Mouse (Mus musculus) lung, embryonic 15.5 days (tissue): ENCODE measurements at regions not wholly inside any gene's neighbourhood (a gene's known extent, or its start where the extent isn't known, plus 50 kb on each side); places are given as distances from the start of the nearest gene placed in this dataset.

ENCODE experiments used
- ATAC-seq: fragments of 200-750 bp; cut with Nextera tagmentation; 2 replicates; pipeline ENCODE4 v1.8.0; 2017; ENCODE audit warnings: moderate number of reproducible peaks, borderline replicate concordance; ENCODE audit not compliant: low FRiP score, low TSS enrichment; ENCODE audit errors: extremely low read depth
- H3K27ac ChIP-seq: fragments of 300-500 bp; sonication (generic); 2 replicates; pipeline ENCODE4 v1.5.1; 2015; ENCODE audit warnings: moderate library complexity, mild to moderate bottlenecking, inconsistent platforms
- H3K27me3 ChIP-seq: fragments of 300-500 bp; sonication (generic); 2 replicates; pipeline ENCODE4 v1.6.1; 2015; ENCODE audit warnings: inconsistent platforms
- H3K36me3 ChIP-seq: fragments of 300-500 bp; sonication (generic); 2 replicates; pipeline ENCODE4 v1.6.1; 2015; ENCODE audit warnings: inconsistent platforms
- H3K4me1 ChIP-seq: fragments of 300-500 bp; sonication (generic); 2 replicates; pipeline ENCODE4 v1.6.1; 2015; ENCODE audit warnings: inconsistent platforms
- H3K4me2 ChIP-seq: fragments of 300-500 bp; sonication (generic); 2 replicates; pipeline ENCODE4 v1.6.1; 2015; ENCODE audit warnings: inconsistent platforms, mild to moderate bottlenecking, moderate library complexity
- H3K4me3 ChIP-seq: fragments of 300-500 bp; sonication (generic); 2 replicates; pipeline ENCODE4 v1.5.1; 2015; ENCODE audit warnings: mild to moderate bottlenecking, inconsistent platforms
- H3K9ac ChIP-seq: fragments of 300-500 bp; sonication (generic); 2 replicates; pipeline ENCODE4 v1.6.1; 2015; ENCODE audit warnings: inconsistent platforms
- H3K9me3 ChIP-seq: fragments of 300-500 bp; sonication (generic); 2 replicates; pipeline ENCODE4 v1.6.1; 2016; ENCODE audit warnings: inconsistent platforms
- WGBS: fragments of 180-500 bp; shearing (Covaris S2); methylation state at CpG from one replicate; pipeline ENCODE4 v1.1.7; 2015; 5-methylcytosine and 5-hydroxymethylcytosine counted together

GRCm38 (mm10) chr17:45859441-45859840 is 125.8 kb upstream of the 1600014C23Rik start:
- H3K9me3 ChIP-seq: no peaks in the 10 kb centered on the region
- H3K4me1 ChIP-seq: peaks cover 10% of the 10 kb centered on the region
- no peak overlapping the region for H3K4me2 ChIP-seq
- ATAC-seq: no peak
- no peak overlapping the region for H3K27ac ChIP-seq
- no peak overlapping the region for H3K4me3 ChIP-seq
- 63% methylated on average over 5 of the region's 5 CpGs for WGBS
- no peak overlapping the region for H3K9ac ChIP-seq
- H3K36me3 ChIP-seq: no peaks in the 10 kb centered on the region
- peaks cover 4% of the 10 kb centered on the region; the same call in 1 of the 2 replicates for H3K27me3 ChIP-seq

DNA sequence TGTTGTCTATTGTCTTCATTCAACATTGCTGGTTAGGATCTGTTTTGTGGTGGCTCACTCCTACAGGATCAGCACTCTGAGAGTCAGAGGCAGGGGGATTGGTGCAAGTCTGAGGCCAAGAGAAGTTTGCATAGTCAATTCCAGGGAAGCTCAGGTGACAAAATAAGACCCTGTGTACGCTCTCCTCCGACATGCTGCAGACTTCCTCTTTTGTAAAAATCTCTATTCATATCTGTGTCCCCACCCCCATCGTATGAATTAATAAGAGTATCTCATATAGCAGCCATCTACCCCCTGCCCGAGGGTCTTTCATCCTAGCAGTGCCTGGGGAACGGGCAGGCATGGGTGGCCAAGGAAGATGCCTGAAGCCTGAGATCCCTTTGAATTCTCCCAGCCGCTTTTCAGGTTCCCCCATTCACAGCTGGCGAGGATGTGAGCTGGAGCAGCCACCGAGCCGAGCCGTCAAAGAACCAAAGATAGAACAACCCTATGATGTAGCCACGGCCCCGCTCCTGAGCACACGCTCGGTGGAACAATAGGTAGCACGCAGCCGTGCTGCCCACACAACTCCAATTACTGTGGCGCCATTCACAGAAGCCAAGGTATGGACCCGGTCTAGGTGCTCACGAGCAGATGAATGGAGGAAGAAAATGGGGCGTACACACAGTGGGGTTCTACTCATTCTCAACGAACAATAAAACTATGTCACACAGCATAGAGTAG is 120.4 kb upstream of the 1600014C23Rik start:
- no peaks in the 10 kb centered on the region for H3K36me3 ChIP-seq
- no peaks in the 10 kb centered on the region for H3K9me3 ChIP-seq
- H3K9ac ChIP-seq: no peak overlapping the region
- H3K27me3 ChIP-seq: no peaks in the 10 kb centered on the region
- WGBS: 79% methylated on average over 21 of the region's 21 CpGs
- H3K4me3 ChIP-seq: no peak overlapping the region
- no peak overlapping the region for H3K4me2 ChIP-seq
- H3K4me1 ChIP-seq: no peaks in the 10 kb centered on the region
- no peak overlapping the region for H3K27ac ChIP-seq
- no peak for ATAC-seq

- no peak overlapping the region for H3K9ac ChIP-seq
- no peaks in the 10 kb centered on the region; the same call in 1 of the 2 replicates for H3K4me1 ChIP-seq
- no peaks in the 10 kb centered on the region for H3K36me3 ChIP-seq
- H3K27ac ChIP-seq: no peak overlapping the region
- no peaks in the 10 kb centered on the region for H3K9me3 ChIP-seq
- no peaks in the 10 kb centered on the region for H3K27me3 ChIP-seq
- H3K4me2 ChIP-seq: no peak overlapping the region
- 40% methylated on average over 5 of the region's 5 CpGs for WGBS
- no peak overlapping the region for H3K4me3 ChIP-seq
- ATAC-seq: no peak
Measured at GRCm38 (mm10) chr17:45852402-45852801, 118.8 kb upstream of the 1600014C23Rik start.

DNA sequence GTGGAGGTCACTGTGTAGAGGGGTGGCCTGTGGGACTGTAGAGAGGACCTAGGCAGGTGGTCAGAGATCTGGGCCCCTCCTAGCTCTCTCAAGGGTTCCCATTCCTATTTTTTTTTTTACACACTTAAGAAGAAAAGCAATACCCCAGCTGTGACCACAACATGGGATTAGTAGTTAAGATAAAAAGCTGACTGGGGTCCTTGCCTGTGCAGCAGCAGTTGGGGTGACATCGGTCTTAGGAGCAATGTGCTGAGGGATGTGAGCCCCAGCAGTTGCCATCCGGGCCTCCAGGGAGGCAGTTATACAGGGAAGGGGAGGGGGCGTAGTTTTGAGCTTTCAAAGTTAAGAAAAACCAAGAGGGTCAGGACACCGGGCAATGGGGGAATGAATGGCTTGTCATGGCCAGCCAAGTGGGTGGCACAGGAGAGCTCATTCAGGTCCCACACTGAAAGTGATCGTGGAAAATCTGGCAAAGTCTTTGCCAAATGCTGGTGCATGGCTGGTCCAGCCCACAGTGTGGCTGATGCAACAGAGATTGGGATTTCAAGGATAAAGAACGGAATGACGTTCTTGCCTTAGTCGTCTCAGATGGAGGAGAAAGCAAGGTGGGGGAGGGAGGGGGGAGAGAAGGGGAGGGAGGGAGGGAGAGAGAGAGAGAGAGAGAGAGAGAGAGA is 118.2 kb upstream of the 1600014C23Rik start:
- Histone ChIP-seq H3K4me1 (no peaks in the 10 kb centered on the region; the same call in 1 of the 2 replicates), H3K4me3 (no peak overlapping the region), H3K36me3 (no peaks in the 10 kb centered on the region), H3K9me3 (no peaks in the 10 kb centered on the region), H3K9ac (no peak overlapping the region), H3K4me2 (no peak overlapping the region), H3K27me3 (no peaks in the 10 kb centered on the region), H3K27ac (no peak overlapping the region)
- no peak for ATAC-seq
- WGBS: 51% methylated on average over 8 of the region's 8 CpGs

- no peaks in the 10 kb centered on the region; the same call in 1 of the 2 replicates for H3K4me1 ChIP-seq
- H3K9me3 ChIP-seq: no peaks in the 10 kb centered on the region
- ATAC-seq: no peak
- no peaks in the 10 kb centered on the region for H3K36me3 ChIP-seq
- H3K4me3 ChIP-seq: no peak overlapping the region
- no peaks in the 10 kb centered on the region for H3K27me3 ChIP-seq
- no peak overlapping the region for H3K9ac ChIP-seq
- 71% methylated on average over 6 of the region's 6 CpGs for WGBS
- H3K4me2 ChIP-seq: no peak overlapping the region
- no peak overlapping the region for H3K27ac ChIP-seq
Measured at GRCm38 (mm10) chr17:45850976-45851375, 117.3 kb upstream of the 1600014C23Rik start.

DNA sequence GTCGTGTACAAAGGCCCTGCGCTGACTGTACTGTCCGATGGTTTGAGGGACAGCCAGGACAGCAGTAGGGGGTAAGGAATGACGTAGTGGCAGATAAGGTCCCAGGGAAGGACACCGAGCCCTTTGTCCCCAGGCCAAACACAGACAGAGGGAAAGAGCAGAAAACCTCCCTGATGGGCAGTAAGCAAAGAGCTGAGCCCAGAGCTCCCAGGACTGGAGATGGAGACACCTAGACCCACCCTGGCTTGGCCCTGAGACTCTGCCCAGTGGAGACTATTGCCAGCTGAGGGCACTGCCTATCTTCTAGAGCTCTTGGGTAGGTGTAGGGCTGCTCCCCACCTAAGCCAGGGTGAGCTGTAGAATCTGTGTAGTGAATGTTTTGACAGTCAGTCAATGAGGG is 116.5 kb upstream of the 1600014C23Rik start:
- no peak overlapping the region for H3K4me2 ChIP-seq
- no peak overlapping the region for H3K4me3 ChIP-seq
- no peaks in the 10 kb centered on the region; the same call in 1 of the 2 replicates for H3K4me1 ChIP-seq
- no peaks in the 10 kb centered on the region for H3K36me3 ChIP-seq
- no peak overlapping the region for H3K27ac ChIP-seq
- no peak for ATAC-seq
- no peak overlapping the region for H3K9ac ChIP-seq
- 62% methylated on average over 5 of the region's 5 CpGs for WGBS
- no peaks in the 10 kb centered on the region for H3K27me3 ChIP-seq
- no peaks in the 10 kb centered on the region for H3K9me3 ChIP-seq

DNA sequence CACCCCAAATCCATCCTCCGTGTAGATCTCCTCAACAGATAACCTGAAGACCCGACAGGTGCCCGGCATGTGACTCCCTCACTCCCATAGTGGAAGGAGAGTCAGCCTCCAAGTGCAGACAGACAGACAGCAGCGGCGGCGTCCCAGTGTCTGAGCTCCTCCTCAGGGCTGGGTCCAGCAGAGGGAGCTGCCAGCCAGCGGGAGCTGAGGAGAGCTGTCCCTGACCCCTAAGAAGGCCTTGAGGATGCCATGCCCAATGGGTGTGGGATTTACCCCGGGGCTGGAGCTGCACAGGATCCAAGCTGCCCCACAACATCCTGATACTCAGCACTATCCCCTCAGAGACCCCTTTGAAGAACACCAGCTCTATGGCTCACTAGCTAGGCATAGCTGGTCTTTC is 115.0 kb upstream of the 1600014C23Rik start:
- Histone ChIP-seq H3K4me1 (no peaks in the 10 kb centered on the region; the same call in 1 of the 2 replicates), H3K9me3 (no peaks in the 10 kb centered on the region), H3K4me3 (no peak overlapping the region), H3K27me3 (no peaks in the 10 kb centered on the region), H3K9ac (no peak overlapping the region), H3K36me3 (no peaks in the 10 kb centered on the region), H3K27ac (no peak overlapping the region), H3K4me2 (no peak overlapping the region)
- no peak for ATAC-seq
- WGBS: 24% methylated on average over 8 of the region's 8 CpGs

DNA sequence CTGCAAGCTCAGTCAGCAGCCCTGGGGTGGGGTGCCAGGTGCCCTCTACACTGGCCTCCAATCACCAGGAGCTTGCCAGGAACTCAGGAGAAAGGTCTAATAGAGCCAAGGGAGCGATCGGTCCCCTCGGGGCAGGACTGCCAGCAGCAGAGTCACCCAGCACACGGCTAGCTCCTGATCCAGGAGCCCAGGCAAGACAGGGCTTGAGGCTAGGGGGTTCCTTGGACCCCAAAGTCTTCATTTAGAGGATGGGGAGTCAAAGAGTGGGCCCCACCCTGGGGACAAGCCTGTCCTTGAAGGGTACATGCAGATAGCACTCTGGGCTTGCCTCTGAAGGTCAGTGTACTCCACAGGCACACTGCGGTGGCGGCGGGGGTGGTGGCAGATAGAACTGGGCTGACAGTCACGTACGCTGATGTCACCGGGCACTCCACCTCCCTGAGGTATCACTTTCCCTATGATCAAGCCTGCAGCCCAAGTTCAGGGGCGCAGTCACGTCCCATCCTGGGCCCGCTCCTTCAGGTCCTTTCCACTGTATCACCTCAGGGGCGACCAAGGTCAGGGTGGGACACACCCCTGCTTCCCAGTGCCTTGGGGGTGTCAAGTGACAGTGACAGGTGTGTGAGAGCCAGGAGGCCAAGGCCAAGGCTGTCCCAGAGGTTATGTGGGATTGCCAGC is 114.2 kb upstream of the 1600014C23Rik start:
- Histone ChIP-seq H3K4me2 (no peak overlapping the region), H3K9ac (no peak overlapping the region), H3K27me3 (no peaks in the 10 kb centered on the region), H3K4me3 (no peak overlapping the region), H3K9me3 (no peaks in the 10 kb centered on the region), H3K4me1 (no peaks in the 10 kb centered on the region; the same call in 1 of the 2 replicates), H3K27ac (no peak overlapping the region), H3K36me3 (no peaks in the 10 kb centered on the region)
- ATAC-seq: 0 out of 2 replicates have a peak, but pooled peaks have one; percentile 40
- 83% methylated on average over 14 of the region's 14 CpGs for WGBS

DNA sequence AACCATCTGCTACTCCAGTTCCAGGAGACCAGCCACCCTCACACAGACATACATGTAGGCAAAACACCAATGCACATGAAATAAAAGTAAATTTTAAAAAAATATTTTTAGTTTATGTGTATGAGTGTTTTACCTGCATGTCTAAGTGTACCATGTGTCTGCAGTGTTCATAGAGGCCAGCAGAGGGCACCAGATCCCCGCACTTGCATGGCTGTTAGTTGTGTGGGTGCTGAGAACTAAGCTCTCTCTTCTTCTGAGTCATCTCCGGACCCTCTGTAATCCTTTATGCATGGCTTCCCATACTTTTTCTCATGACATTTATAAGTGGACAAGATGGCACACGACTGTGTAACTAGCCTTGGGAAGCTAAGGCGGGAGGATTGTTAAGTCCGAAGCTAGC is 112.2 kb upstream of the 1600014C23Rik start:
- ATAC-seq: no peak
- H3K9ac ChIP-seq: no peak overlapping the region
- H3K4me1 ChIP-seq: no peaks in the 10 kb centered on the region; the same call in 1 of the 2 replicates
- H3K4me3 ChIP-seq: no peak overlapping the region
- WGBS: 84% methylated on average over 5 of the region's 5 CpGs
- H3K27me3 ChIP-seq: no peaks in the 10 kb centered on the region
- H3K9me3 ChIP-seq: no peaks in the 10 kb centered on the region
- no peaks in the 10 kb centered on the region for H3K36me3 ChIP-seq
- no peak overlapping the region for H3K4me2 ChIP-seq
- no peak overlapping the region for H3K27ac ChIP-seq

DNA sequence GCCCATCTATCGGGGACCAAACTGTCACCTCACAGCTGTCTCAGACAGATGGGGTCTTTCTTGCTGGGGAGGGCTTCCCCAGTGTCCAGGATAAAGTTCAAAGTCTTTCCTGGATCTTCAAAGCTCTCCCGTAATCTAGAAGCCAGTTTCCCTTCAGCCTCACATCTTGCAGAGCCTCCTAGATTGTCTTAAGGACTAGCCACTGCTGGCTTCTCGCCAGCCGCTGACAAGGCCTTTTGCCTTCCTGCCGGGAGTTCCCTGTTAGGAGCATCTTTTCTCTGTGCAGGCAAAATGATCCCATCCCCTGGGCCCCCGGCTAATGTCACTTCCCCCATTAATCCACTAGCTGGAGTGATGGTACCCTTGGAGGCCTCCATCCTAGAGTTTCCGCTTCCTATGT is 103.1 kb upstream of the 1600014C23Rik start:
- no peak for ATAC-seq
- Histone ChIP-seq H3K27me3 (no peaks in the 10 kb centered on the region; the same call in 1 of the 2 replicates), H3K4me1 (peaks cover 15% of the 10 kb centered on the region), H3K9me3 (no peaks in the 10 kb centered on the region), H3K27ac (no peak overlapping the region), H3K4me2 (no peak overlapping the region), H3K4me3 (no peak overlapping the region), H3K36me3 (no peaks in the 10 kb centered on the region), H3K9ac (no peak overlapping the region)
- 32% methylated on average over 7 of the region's 7 CpGs for WGBS

DNA sequence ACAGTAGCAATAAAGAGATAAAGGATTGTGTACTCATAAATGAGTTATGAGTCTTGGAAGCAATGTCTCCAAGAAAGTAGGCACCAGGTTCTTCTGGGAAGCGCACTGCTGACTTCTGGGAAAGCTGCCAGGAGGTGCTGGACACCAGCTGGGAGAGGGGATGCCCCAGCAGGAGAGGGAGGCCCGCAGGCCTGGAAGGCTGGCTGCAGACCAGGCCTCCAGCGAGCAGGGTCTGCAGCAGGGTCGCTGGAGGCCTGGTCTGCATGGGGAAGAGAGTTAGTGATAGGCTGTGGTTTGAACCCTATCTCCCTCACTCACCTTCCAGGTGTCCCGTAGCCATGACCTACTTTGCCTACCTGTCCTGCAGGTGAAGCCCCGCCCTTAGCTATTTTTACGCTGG is 102.6 kb upstream of the 1600014C23Rik start:
- Histone ChIP-seq H3K4me1 (peaks cover 15% of the 10 kb centered on the region), H3K27me3 (no peaks in the 10 kb centered on the region; the same call in 1 of the 2 replicates), H3K4me2 (no peak overlapping the region), H3K9me3 (no peaks in the 10 kb centered on the region), H3K9ac (no peak overlapping the region), H3K4me3 (no peak overlapping the region), H3K27ac (0 out of 2 replicates have a peak overlapping the region, but pooled peaks have one; percentile 29), H3K36me3 (no peaks in the 10 kb centered on the region)
- ATAC-seq: no peak; the same call in 1 of the 2 replicates
- 43% methylated on average over 7 of the region's 7 CpGs for WGBS
